Mouse (Mus musculus) midbrain, embryonic 11.5 days (tissue): Measurements from ENCODE around the gene Ocel1. TPM values are rescaled to one million over a fixed set of nuclear protein-coding genes. Genes with fewer than 3 reads are reported as not detected.
"Not testable (repeated sequence)": the region's sequence is repeated elsewhere in the genome, so short reads cannot be mapped to it uniquely, and the experiment has no call there.

ENCODE experiments used
- ATAC-seq: fragments of 200-750 bp; cut with Nextera tagmentation; 2 replicates; pipeline ENCODE4 v1.8.0; 2017; ENCODE audit warnings: moderate TSS enrichment, moderate library complexity; ENCODE audit not compliant: low FRiP score
- DNase-seq: peaks from one replicate; pipeline ENCODE4 v3.0.0; 2015; ENCODE audit warnings: low spot score; ENCODE audit errors: missing footprints
- H3K27ac ChIP-seq: fragments of 300-500 bp; sonication (generic); 2 replicates; pipeline ENCODE4 v1.5.1; 2014; ENCODE audit warnings: low read depth, low read length
- H3K27me3 ChIP-seq: fragments of 300-500 bp; sonication (generic); 2 replicates; pipeline ENCODE4 v1.6.1; 2014; ENCODE audit warnings: mild to moderate bottlenecking, low read length, moderate library complexity, mixed read lengths; ENCODE audit not compliant: control insufficient read depth, insufficient read depth
- H3K36me3 ChIP-seq: fragments of 300-500 bp; sonication (generic); 2 replicates; pipeline ENCODE4 v1.6.1; 2014; ENCODE audit warnings: mild to moderate bottlenecking, low read length, moderate library complexity, mixed read lengths; ENCODE audit not compliant: control insufficient read depth, insufficient read depth
- H3K4me1 ChIP-seq: fragments of 300-500 bp; sonication (generic); 2 replicates; pipeline ENCODE4 v1.6.1; 2014; ENCODE audit warnings: low read length; ENCODE audit not compliant: control insufficient read depth, insufficient read depth
- H3K4me2 ChIP-seq: fragments of 300-500 bp; sonication (generic); 2 replicates; pipeline ENCODE4 v1.6.1; 2014; ENCODE audit warnings: mild to moderate bottlenecking, moderate library complexity
- H3K4me3 ChIP-seq: fragments of 300-500 bp; sonication (generic); 2 replicates; pipeline ENCODE4 v1.5.1; 2014; ENCODE audit warnings: low read depth, low read length
- H3K9ac ChIP-seq: fragments of 300-500 bp; sonication (generic); 2 replicates; pipeline ENCODE4 v1.6.1; 2014; ENCODE audit warnings: low read length
- H3K9me3 ChIP-seq: fragments of 300-500 bp; sonication (generic); 2 replicates; pipeline ENCODE4 v1.6.1; 2016; ENCODE audit warnings: low read length; ENCODE audit not compliant: control insufficient read depth
- WGBS: fragments of 180-500 bp; shearing (Covaris S2); extraction: QIAGEN DNeasy Blood & Tissue Kit; methylation state at CpG from one replicate; pipeline ENCODE4 v1.1.7; 2014; 5-methylcytosine and 5-hydroxymethylcytosine counted together
- polyA plus RNA-seq: library from polyadenylated mRNA; unstranded; fragments of >200 nt; fragmentation: Nextera tagmentation; extraction: Ambion mirVana; gene quantifications from 2 replicates; pipeline ENCODE4 v1.2.1, GENCODE M21; 2014

The Ocel1 gene
- 2.9 and 3.3 TPM in 2 replicates for polyA plus RNA-seq

DNA sequence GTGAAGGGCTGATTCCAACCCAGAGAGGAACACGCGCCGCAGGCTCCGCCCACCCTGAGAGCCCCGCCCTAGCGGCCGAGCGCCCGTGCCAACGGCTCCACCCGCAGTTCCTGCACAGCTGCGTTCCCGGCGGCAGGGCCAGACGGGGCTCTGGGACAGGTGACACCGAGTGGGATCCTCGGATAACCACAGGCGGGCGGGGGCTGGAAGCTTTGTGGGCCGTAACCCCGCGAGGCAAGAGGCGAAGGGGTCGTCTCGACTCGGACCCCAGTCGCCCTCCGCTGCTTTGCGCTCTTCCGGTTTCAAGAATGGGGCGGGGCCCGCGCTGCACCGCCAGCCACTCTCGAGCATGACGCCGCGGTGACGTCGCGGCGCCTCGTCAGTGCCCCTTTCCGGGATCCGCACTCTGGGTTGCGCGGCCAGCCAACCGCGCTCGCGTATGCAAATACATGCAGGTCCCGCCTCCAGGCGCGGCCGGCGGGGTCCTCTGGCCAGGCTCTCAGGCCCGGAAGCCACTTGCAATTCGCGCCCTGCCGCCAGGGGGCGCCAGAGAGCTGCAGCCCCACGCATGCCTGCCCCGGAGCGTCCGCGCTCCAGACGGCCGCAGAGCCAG, at the start of gene Ocel1:
Gene Ocel1 (plus strand): TSS at position 63 of the 613 bp plus-strand sequence.
- Histone ChIP-seq H3K9ac (peak within 1 kb of the TSS; percentile 53), H3K4me1 (peaks cover 19% of the 10 kb centered on the region), H3K9me3 (no peaks in the 10 kb centered on the region), H3K4me2 (peak within 1 kb of the TSS; percentile 35), H3K36me3 (peaks cover 5% of the 10 kb centered on the region; the same call in 1 of the 2 replicates), H3K4me3 (peak within 1 kb of the TSS; percentile 69), H3K27me3 (no peaks in the 10 kb centered on the region), H3K27ac (no peak within 1 kb of the TSS; the same call in 1 of the 2 replicates)
- peak; percentile 88 for ATAC-seq
- DNase-seq = peak; percentile 99
- 1% methylated on average over 66 of the region's 68 CpGs for WGBS

DNA sequence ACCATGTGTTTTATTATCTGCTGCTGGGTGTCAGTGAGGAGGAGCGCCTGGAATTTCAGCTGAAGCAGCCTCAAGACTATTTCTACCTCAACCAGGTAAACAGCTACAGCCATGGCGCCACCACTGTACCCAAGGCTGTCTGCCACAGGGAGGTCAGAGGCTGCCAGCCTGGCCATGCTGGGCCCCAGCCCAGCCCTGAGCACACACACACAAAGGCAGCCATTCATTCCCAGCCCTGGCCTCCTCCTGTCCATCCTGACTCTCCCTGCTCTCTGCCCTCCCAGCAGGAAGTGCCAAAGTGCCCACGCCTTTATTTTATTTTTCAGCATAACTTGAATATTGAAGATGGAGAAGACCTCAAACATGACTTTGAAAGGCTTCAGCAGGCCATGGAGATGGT, 48.2 kb upstream of the Ocel1 start:
- DNase-seq = no peak
- H3K27ac ChIP-seq = no peak overlapping the region
- ATAC-seq = no peak
- H3K27me3 ChIP-seq = no peaks in the 10 kb centered on the region
- 91% methylated on average over 3 of the region's 3 CpGs for WGBS
- H3K36me3 ChIP-seq = peaks cover 16% of the 10 kb centered on the region
- no peaks in the 10 kb centered on the region for H3K9me3 ChIP-seq
- no peak overlapping the region for H3K4me2 ChIP-seq
- no peak overlapping the region for H3K9ac ChIP-seq
- H3K4me3 ChIP-seq = no peak overlapping the region
- no peaks in the 10 kb centered on the region for H3K4me1 ChIP-seq

DNA sequence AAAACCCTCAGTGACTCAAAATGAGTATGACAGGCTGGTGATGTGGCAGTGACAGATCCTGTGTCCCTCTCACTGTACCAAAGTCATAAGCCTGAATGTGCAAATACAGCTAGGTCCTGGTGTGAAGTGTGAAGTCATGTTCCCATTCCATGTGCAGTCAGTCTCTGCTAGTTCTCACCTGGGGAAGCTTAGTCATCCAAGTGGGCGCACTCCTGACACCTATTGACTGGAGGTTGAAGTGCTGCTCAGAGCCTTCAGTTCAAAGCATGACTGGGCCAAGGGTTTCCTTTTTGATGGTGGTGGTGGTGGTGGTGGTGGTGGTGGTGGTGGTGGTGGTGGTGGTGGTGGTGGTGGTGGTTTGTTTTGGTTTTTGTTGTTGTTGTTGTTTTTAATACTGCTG, 46.2 kb upstream of the Ocel1 start:
- H3K4me3 ChIP-seq = no peak overlapping the region
- no peak overlapping the region for H3K27ac ChIP-seq
- H3K4me2 ChIP-seq = no peak overlapping the region
- H3K36me3 ChIP-seq = peaks cover 19% of the 10 kb centered on the region
- 92% methylated on average over 1 of the region's 1 CpGs for WGBS
- no peak overlapping the region for H3K9ac ChIP-seq
- DNase-seq (no peak), ATAC-seq (no peak)
- no peaks in the 10 kb centered on the region for H3K4me1 ChIP-seq
- no peaks in the 10 kb centered on the region for H3K9me3 ChIP-seq
- no peaks in the 10 kb centered on the region for H3K27me3 ChIP-seq

DNA sequence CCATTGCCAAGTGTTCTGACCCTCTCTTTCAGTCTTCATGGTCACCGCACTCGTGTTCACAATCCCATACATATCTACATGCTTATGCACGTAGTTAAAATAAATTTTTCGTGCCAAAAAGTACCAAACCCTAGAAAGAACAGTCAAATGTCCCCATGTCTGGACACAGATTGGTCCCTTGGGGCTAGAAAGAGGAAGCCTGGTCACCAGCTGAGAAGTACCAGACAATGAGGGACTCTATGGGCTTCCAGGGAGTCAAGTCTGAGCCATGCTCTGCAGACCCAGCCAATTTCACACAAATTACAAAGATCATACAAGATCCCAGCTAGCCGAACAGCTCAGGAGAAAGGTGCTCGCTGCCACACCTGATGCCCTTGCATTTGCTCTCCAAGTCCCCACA, 33.3 kb upstream of the Ocel1 start:
- not testable (repeated sequence) for DNase-seq, H3K36me3 ChIP-seq, ATAC-seq, H3K4me1 ChIP-seq, H3K4me3 ChIP-seq, H3K9ac ChIP-seq, H3K27me3 ChIP-seq, H3K4me2 ChIP-seq, H3K9me3 ChIP-seq, H3K27ac ChIP-seq
- 96% methylated on average over 6 of the region's 6 CpGs for WGBS

DNA sequence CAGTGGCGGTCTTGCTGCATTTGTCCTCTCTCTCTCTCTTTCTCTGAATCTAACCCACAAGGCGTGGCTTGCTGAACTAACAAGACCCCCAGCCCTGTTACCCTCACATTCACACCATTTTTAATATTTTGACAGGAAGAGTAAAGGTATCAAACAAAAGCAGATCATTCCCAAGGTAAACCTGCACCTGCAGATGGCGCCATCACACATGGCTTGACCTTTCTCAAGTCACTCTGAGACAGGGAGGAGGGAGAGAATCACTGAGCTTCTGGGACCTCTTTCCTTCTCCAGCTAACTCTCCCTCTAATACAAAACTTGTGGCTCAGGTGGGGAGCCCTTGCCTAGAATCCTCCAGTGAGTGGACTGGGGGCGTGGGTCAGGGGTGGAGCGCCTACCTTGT, 30.5 kb upstream of the Ocel1 start:
- no peak overlapping the region for H3K9ac ChIP-seq
- H3K4me2 ChIP-seq = no peak overlapping the region
- H3K9me3 ChIP-seq = no peaks in the 10 kb centered on the region
- H3K4me3 ChIP-seq = no peak overlapping the region
- no peaks in the 10 kb centered on the region for H3K4me1 ChIP-seq
- ATAC-seq (0 out of 2 replicates have a peak, but pooled peaks have one; percentile 35), DNase-seq (no peak)
- H3K36me3 ChIP-seq = peaks cover 4% of the 10 kb centered on the region; the same call in 1 of the 2 replicates
- H3K27me3 ChIP-seq = no peaks in the 10 kb centered on the region
- no peak overlapping the region for H3K27ac ChIP-seq
- WGBS = 72% methylated on average over 5 of the region's 5 CpGs

DNA sequence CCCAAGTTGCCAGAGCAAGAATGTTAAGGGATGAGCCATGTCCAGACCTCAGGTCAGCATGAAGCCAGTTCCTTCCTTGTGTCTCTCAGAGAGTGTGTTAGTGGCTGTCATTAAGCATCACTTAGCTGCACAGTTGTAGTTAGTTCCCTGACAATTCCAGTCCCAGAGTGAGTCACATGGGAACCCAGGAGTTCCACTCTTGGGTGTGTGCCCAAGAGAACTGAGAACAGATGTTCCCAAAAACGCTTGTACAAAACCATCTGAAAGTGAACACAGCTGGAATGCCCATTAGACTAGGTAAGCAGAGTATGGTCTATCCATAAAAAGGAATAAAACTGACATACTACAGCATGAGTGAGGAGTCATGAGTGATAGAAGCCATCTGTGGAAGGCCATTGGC, 24.5 kb upstream of the Ocel1 start:
- WGBS = 77% methylated on average over 1 of the region's 1 CpGs
- peaks cover 19% of the 10 kb centered on the region; the same call in 1 of the 2 replicates for H3K36me3 ChIP-seq
- no peak overlapping the region for H3K4me3 ChIP-seq
- H3K9ac ChIP-seq = no peak overlapping the region
- no peaks in the 10 kb centered on the region for H3K4me1 ChIP-seq
- H3K27me3 ChIP-seq = no peaks in the 10 kb centered on the region
- H3K27ac ChIP-seq = no peak overlapping the region
- H3K9me3 ChIP-seq = no peaks in the 10 kb centered on the region
- H3K4me2 ChIP-seq = no peak overlapping the region
- DNase-seq = no peak
- no peak for ATAC-seq

DNA sequence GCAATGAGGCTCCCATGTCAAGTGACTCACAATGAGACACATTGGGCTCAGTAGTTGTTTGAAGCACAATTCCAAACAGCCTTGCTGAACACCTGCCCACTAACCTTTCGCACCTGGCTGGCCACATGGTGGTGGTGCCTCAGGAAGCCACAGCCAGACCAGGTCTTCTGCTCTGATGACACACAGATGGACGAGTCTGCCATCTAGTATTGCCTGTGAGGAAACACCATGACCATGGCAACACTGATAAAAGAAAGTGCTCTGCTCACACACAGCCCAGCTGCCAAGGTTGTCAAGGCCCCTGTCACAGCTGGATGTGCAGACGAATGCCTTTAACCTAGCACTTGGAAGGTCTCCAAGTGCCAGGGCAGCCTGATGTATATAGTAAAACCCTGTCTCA, 20.0 kb upstream of the Ocel1 start:
- Histone ChIP-seq H3K4me2 (no peak overlapping the region), H3K4me1 (no peaks in the 10 kb centered on the region), H3K27ac (no peak overlapping the region), H3K36me3 (peaks cover 38% of the 10 kb centered on the region), H3K9ac (no peak overlapping the region), H3K9me3 (no peaks in the 10 kb centered on the region), H3K27me3 (no peaks in the 10 kb centered on the region), H3K4me3 (no peak overlapping the region)
- no peak for ATAC-seq
- no peak for DNase-seq
- WGBS = 82% methylated on average over 3 of the region's 3 CpGs

DNA sequence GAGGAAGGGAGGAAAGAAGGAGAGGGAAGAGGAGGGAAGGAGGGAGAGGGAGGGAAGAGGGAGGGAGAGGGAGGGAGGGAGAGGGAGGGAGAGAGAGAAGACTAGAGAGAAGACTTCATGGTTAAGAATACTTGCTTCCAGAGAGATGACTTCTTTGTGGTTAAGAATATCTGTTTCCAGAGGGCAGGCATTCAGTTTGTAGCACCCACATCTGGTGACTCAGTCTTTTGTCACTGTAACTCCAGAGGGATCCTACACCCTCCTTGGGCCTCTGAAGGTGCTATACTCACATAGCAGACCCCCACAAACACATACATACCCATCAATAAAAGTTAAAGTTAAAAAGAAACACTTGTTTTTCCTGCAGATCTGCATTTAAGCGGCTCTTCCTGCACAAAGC, 19.6 kb upstream of the Ocel1 start:
- H3K4me1 ChIP-seq = no peaks in the 10 kb centered on the region

DNA sequence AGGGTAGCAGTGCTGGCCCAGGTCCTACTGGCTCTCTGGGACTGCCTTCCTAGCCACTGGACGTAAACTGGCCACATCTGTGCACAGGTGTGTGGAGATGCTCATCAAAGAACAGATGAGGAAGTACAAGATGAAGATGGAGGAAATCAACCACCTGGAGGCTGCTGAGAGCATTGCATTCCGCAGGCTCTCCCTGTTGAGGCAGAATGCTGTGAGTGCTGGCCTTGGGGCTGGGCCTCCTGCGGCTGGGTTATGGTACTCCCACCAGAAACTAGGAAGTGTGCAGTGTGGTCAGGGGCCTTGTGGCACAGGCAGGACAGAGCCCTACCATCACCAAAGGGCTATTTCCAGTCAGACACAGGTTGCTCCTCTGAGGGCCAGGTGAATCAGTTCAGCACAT, 13.1 kb upstream of the Ocel1 start:
- no peak overlapping the region for H3K4me2 ChIP-seq
- no peaks in the 10 kb centered on the region for H3K9me3 ChIP-seq
- 86% methylated on average over 3 of the region's 3 CpGs for WGBS
- no peaks in the 10 kb centered on the region for H3K4me1 ChIP-seq
- H3K4me3 ChIP-seq = no peak overlapping the region
- DNase-seq = no peak
- ATAC-seq = no peak
- no peaks in the 10 kb centered on the region for H3K27me3 ChIP-seq
- H3K36me3 ChIP-seq = peaks cover 28% of the 10 kb centered on the region
- no peak overlapping the region for H3K27ac ChIP-seq
- H3K9ac ChIP-seq = no peak overlapping the region

More for the DNA sequence above, 19.6 kb upstream of the Ocel1 start:
- 93% methylated on average over 1 of the region's 1 CpGs for WGBS
- no peak for DNase-seq
- H3K4me2 ChIP-seq = no peak overlapping the region
- no peak overlapping the region for H3K27ac ChIP-seq
- H3K9me3 ChIP-seq = no peaks in the 10 kb centered on the region
- H3K27me3 ChIP-seq = no peaks in the 10 kb centered on the region
- no peak for ATAC-seq
- no peak overlapping the region for H3K4me3 ChIP-seq
- H3K9ac ChIP-seq = no peak overlapping the region
- H3K36me3 ChIP-seq = peaks cover 37% of the 10 kb centered on the region
